Mouse (Mus musculus): ENCODE results near the gene Nxnl2.

DNA sequence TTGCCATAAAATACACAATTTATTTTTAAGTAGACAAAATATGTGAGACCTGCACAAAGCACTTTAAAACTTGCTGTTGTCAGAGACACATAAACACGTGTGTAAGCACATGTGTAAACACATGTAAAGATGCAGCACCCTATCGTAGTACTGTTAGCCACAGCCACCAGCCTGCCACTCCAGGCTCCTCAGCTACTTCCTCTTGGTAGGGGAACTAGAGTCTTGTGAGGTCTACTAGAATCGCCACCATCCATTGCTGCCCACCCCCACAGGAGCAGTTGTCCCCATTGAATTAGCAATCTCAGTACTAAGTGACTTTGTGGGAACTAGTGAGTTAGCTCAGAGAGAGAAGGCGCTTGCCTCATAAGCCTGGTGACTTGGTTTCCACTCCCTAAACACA is 34.5 kb upstream of the Nxnl2 start:
- TF ChIP-seq CTCF (IDR thresholded peaks at IDR 0.05; ENCODE audit: low read depth), result no peak
- no peak for TF ChIP-seq EP300 (IDR thresholded peaks at IDR 0.05; ENCODE audit: low read depth)

Measured in heart, postnatal 0 days (tissue).